Mouse (Mus musculus) gastrocnemius, adult 18-20 months (tissue): Measurements from ENCODE around the gene Ube4b. TPM values are rescaled to one million over a fixed set of nuclear protein-coding genes. Genes with fewer than 3 reads are reported as not detected.

ENCODE experiments used
- DNase-seq: peaks from one replicate; pipeline ENCODE4 v3.0.0; 2021; ENCODE audit warnings: low spot score
- total RNA-seq, 2 experiments: library from RNA; stranded (reverse); gene quantifications; 2 replicates each; pipeline ENCODE4 v1.2.3; 2021

Ube4b gene
- total RNA-seq, 2 experiments from 2014 or later = 31.7 to 35.5 TPM

DNA sequence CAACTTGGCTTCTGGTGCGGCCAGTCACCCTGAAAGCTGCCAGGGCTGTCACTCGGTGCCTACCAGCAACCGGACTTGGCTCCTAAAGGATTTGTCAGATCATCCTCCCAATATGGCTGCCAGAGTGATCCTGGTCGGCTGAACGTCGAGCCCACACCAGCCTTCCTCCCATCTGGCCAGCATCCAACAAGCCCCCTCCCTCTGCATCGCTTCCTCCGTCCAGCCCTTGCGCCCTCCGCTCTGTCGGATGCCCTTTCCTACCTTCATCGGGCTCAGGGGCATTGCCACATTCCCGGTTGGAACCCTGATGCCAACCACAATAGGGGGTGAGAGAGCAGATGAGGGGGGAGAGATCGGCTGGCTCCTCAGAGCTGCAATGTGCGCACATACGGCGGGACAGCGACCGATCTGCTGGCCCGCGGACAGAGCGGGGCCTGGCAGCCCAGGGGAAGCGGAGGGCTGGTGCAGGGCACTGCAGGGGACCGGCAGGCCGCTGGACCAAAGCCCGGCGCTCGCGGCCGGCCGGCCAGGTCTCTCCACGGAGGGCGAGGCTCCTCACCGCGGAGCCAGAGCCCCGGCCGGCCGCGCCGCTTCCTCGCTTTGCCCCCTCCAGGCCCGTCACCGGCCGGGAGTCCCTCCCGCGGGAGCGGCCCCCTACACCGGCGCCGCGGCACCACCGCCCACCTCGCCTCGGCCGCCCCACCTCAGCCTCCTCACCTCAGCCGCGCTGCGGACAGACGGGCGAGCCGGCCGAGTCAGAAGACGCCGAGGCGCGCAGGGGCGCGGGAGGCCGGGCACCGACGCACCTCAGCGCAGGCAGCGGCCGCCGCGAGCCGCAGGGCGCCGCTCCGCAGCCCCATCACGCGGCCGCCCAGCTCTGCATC is 119.6 kb downstream of the Ube4b start:
- peak; percentile 90 for DNase-seq

DNA sequence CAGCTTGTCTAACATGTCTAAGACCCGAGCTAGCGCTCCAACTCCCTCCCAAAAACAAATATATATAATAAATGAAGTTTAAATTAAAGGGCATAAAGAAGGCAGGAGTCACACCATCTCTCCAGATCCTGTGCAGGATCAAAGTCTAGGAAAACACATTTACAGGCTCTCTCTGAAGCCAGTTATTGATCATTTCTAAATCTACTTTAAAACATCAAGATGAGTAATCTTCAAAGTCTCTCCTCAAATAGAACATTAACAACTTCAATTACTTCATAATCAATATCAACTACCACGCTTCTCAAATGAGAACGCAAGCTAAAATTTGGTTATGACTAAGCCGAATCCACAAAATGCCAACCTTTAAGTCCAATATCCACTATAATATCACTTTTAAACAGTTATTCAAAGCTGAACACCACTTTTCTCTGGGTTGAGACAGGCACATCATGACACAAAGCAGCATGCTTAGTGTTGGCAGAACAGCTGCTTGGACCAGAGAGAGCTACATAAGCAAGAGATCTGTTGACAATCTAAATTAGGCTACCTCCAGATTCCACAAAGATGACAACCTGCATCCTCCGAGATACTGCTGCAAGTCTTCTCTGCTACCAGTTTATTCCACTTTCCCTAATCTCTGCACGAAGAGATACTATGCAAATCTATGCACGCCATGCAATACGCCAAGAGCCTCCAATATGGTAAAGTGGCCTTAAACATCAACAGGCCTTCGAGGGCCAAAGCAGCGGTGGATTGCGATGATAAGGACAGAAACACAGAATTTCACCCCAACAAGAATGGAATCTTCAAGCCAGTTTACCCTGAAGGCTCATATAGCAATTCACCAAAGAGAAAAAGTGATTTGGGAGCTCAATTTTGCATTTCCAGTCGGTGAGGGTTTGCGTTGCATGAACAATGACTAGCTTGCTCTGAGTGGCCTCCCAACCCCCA is 120.5 kb downstream of the Ube4b start:
- peak; percentile 57 for DNase-seq

DNA sequence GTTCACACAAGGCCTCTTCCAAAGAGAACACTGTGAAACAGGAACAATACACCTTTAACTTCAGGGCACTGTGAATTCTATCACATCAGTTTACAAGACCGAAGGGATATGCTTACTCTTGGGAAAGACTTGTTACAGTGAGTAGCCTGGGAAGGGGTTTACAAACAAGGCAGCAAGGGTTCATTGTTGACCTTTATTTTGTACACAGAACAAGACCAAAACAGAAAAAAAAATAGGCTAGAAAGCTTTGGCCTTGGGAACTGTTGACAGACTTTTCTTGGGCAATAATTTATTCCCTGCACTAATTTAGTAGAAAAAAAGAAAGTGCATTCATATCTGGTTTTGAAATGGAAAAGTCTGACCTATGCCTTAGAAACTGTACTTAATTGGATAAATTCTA is 122.1 kb downstream of the Ube4b start:
- no peak for DNase-seq

DNA sequence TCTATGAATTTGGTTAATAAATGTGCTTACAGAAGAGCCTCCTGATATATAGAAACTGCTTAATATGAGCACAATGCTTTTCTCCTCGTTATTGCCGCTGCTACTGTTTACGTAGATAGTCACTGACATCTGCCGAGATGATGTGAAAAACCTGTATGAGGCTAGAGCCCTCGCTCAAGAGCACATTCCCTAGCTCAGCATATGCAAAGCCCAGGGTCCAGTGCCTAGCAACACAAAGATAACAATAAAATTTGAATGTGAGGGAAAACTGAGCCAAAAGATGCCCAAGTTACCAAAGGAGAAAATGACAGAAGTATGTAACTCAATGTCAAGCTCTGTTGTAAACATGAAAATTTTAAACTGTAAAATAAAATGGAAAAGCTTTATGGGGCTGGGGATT is 123.0 kb downstream of the Ube4b start:
- no peak for DNase-seq

DNA sequence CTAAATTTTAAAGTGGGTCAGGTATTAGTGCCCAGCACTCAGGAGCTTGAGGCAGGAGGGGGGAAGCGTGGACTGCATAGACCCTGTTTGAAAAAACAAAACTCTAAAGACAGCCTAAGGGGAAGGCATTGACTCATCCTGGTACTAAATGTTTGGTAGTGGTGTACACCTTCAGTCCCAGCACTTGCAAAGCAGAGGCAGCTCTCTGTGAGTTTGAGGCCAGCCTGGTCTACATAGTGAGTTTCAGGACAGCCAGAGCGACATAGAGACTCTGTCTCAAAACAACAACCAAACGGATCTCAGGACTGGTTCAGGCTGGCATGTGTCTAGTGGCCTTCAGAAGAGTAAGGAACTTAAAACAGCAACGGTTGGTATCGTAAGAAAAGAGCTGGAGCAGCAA is 123.8 kb downstream of the Ube4b start:
- no peak for DNase-seq

DNA sequence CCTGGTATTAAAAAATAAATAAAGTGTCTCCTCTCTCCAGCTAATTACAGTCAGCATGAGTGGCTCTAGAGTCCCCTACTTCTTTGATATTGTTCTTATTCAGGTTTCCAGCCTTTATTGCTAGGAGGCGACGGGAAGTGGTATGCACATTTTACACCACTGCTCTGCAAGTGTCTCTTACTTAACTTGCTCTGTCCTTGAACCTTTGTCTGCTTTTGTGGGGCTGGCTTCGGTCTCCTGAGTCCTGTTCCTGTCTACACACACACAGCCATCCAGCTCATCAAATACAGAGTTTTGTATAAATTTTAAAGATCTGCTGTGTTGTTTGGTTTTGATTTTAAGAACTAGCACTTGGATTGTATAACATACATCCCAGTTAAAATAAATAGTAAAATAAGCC is 124.4 kb downstream of the Ube4b start:
- no peak for DNase-seq

DNA sequence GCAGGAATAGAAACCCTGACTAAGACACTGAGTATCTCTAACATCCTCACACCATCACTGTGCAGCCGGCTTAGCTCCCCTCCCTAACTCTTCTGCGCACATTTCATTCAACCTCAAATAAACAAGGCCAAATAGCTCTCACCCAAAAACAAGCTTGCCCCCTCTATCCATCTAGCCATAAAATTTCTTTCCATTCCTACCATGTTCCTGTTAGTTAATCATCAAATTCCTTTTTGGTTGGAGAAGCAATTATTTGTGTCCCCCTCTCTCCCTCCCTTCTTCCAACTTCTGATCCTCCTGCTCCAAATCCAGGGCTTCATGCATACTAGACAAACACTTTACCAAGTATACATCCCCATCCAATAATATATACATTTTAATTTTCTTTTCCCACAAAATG is 130.0 kb downstream of the Ube4b start:
- DNase-seq = no peak

DNA sequence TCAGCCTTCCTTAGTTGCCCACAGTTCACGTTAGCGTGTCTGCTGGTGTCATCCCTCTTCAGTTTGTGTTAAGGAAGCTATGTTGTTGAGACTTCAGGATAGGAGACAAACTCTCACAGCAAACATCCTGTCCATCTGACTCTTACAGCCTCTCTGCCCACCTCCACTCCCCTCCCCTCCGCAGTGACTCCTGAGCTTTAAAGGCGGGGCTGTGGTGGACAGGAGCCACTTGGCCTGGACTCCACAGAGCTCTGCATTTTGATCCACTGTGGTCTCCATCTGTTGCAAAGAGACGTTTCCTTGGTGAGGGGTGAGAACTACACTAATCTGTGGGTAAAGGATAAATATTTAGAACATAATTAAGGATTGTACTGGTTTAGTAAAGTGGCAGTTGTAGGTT is 133.6 kb downstream of the Ube4b start:
- DNase-seq = no peak

DNA sequence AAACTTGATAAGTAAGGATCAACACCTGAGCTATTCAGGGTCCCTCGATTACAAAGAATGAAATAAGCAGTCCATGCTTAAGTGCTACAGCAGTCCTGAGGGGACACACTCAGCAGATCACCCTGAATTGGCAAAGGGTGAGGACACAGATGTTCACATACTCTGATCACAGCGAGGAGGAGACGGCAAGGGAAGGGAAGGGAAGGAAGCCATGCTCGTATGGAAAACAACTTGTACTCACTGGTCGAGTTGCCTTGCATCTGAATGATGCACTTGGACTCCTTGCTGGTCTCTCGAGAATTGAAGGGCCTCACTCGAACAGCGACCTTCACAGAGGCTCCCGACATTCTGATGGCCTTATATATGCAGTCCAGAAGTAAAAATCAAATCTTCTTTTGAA is 135.5 kb downstream of the Ube4b start:
- DNase-seq = no peak

DNA sequence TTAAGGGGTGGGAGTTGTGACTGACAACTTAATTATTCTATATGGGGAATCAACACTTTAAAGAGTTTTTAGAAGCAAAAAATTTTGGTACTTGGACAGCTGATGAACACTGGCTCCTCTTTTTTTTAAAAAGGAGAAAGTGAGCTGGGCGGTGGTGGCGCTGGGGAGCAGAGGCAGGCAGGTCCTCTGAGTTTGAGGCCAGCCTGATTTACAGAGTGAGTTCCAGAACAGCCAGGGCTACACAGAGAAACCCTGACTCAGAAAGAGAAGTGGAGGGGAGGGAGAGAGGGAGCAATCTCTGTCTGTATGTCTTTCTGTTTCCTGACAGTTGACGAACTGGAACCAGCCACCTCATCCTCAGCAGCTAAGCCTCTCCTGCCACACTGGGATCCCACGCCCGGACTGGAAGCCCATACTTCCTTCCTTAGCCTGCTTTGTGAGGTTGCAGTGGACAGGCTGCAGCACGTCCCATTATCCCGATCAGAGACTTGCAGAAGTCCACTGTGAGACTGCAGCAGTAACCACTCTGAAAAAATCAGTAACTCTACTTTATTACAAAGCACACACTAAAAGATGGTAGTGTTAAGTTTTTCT is 136.3 kb downstream of the Ube4b start:
- no peak for DNase-seq

DNA sequence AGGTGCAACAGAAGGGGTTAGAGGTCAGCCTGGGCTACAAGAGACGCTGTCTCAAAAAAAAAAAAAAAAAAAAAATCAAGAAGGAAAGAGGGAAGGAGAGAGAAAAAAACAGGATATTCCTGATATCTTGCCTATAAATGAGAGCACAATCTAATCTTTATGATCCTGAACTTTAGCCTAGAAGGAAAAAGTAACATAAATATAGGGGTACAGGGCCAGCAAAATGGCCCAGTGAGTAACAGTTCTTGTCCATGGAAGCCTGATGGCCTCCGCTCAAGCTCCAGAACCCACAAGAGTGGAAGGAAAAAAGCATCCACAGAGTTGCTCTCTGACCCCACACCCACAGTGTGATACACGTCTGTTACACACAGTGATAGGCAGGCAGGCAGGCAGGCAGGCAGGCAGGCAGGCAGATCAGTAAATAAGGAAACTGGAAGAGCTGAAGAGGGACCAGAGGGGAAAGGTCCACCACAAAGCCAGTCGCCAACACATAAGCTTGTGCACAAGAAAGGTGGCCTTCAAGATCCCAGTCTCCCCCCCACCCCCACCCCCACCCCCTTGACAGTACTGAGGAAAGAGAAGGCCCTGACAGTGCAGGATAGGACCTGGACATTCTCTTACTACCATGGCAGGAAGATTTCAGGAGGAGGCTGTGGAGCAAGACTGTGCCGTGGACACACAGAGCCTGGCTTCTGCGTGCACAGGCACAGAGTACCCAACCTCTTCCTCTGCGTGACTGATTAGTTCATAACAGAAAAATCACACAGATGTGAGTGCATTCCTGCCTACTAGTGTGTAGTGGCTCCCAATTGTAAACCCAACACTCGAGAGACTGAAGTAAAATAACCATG is 140.0 kb downstream of the Ube4b start:
- no peak for DNase-seq

DNA sequence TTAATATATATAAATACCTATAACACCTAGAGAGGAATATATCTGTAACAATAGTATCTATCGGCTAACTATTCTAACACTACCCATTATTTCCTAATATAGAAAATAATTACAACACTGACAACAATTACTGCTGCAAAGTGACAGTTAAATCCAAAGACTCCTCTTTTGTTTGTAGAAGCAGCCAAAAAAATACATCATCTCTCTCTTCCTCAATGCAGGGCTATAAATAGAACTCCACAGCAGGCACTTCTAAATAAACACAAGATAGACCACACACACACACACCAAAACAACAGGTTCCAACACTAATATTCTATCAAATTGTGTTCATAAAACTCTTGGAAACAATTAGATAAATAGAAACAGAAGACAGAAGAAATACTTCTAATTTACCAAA is 140.9 kb downstream of the Ube4b start:
- DNase-seq = no peak

DNA sequence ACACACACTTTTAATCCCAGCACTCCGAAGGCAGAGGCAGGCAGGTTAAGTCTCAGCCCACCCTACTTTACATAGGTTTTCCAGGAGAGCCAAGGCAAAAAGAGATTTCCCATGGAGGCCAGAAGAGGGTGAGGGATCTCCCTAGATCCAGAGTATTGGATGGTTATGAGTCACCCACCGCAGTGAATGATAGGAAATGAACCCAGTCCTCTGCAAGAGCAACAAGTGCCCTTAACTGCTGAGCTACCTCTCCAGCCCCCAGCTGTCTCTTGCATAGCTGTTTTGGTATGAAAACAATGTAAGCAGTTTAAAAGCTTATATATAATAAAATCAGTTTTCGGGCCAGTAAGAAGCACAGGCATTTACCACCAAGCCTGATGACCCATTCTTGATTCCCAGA is 143.5 kb downstream of the Ube4b start:
- DNase-seq = no peak

DNA sequence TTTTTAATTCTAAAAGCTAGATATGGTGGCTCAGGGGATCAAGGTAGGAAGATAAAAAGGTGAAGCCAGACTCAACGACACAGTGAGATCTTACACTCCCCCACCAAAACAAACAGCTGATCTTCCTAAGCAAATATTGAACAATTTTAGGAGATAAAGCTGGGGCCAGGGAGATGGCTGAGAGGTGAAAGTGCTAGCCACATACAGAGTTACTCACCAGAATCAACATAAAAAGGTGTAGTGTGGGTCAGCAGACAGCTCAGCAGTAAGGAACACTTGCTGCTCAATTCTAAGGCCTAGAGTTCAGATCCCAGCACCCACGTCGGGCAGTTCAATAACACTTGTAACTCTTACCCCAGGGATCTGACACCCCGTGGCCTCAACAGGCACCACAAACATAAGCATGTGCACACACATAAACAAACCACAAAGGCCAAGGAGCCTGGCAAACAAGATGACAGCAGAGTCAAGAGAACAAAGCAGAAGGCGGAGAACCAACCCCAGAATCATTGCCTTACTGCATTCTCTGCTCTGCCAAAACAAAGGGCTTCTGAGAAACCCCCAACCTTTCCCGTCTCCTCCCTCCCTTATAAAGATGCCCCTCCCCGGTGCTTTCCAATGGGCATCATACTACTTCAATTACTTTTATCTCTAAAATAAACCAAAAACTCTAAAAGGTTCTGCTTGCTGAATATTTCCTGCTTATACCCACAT is 144.4 kb downstream of the Ube4b start:
- DNase-seq = no peak

Other genes with a start within 250 kb of the Ube4b start
- gene Kif1b, start 119.1 kb downstream of the Ube4b start, total RNA-seq = 100 to 1,000 TPM; 255 to 285 TPM
- 10 to 100 TPM; 14.6 to 15.4 TPM for gene Rbp7, start 28.2 kb upstream of the Ube4b start, total RNA-seq
- gene Tmem274, start 50.6 kb upstream of the Ube4b start, total RNA-seq = not detected
- gene Nmnat1, start 58.5 kb upstream of the Ube4b start, total RNA-seq = 10 to 100 TPM; 33.1 to 33.5 TPM
- 10 to 100 TPM; 13.1 to 14.1 TPM for gene Lzic, start 58.5 kb upstream of the Ube4b start, total RNA-seq
- 10 to 100 TPM; 17.7 to 19.0 TPM for gene Ctnnbip1, start 91.5 kb upstream of the Ube4b start, total RNA-seq
- gene Clstn1, start 159.7 kb upstream of the Ube4b start, total RNA-seq = 10 to 100 TPM; 27.5 to 35.0 TPM